ENCODE assay signal across 8 mouse cellular contexts in the genomic region with DNA sequence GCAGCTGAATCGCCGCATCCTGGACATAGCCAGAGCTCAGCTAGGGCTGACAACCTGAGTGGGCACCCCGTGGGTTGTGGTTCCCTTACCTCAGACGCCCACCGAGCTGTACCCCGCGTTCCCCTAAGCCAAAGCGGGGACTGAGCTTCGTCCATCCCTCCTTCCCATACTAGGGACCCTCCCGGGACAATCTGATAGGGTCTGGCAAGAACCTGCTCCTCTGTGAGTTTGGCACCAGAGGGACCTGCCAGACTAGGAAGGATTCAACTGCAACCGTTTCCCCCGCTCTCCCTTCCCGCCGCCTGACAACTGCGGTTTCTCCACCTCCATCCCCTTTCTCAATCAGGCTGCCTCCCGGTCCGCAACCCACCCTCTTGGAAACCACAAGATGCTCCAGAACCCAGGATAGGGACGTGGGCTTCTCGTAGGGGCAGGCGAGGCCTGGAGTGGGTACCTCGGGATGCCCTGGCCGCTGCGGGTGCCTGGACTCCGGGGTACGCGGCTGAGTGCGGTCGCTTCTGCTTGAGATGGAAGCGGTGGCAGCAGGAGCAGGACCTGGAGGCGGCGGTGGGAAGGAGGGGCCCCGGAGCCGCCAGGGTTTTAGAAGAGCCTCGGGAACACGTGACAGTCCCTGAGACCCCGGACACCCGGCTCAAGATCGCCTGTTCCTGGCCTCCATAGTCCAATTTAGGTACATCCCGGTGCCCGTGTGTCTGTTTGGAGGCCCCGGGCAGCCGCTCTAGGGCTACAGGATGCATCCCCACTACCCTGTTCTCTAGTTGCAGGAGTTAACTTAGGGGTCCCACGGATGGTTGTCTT. TPM values are rescaled to one million over a fixed set of nuclear protein-coding genes. Genes with fewer than 3 reads are reported as not detected.
DNase-seq lines count a peak whose midpoint lies in the region; ATAC-seq and TF ChIP-seq lines count a peak whose summit lies in the region.

Gene Npy5r, minus strand, starts transcription at position 618 of the 819 bp plus-strand sequence.

- peak; percentile 83 for ATAC-seq in hindbrain, embryonic 14.5 days (ENCODE audit: low FRiP score)
- no peak for ATAC-seq in liver, embryonic 13.5 days (ENCODE audit: low read depth)
- peak; percentile 69; the same call in 1 of the 2 replicates for ATAC-seq in stomach, embryonic 14.5 days (ENCODE audit: insufficient number of reproducible peaks, insufficient read depth, low FRiP score, low read depth)
- no peak for ATAC-seq in erythroblast, adult 5-6 weeks (replicated peaks; ENCODE audit: low FRiP score, poor library complexity, severe bottlenecking)

- no peak within 1 kb of the TSS for H3K27ac ChIP-seq in kidney, adult 2 months (ENCODE audit: insufficient read depth, low read depth, low read length)
- 0 out of 2 replicates have a peak within 1 kb of the TSS, but pooled peaks have one; percentile 5 for H3K27ac ChIP-seq in hindbrain, embryonic 14.5 days
- no peak within 1 kb of the TSS for H3K27ac ChIP-seq in liver, embryonic 13.5 days
- H3K27ac ChIP-seq in stomach, embryonic 14.5 days (ENCODE audit: low read length), result no peak within 1 kb of the TSS

- no peak for TF ChIP-seq POLR2A in kidney, adult 2 months (IDR thresholded peaks at IDR 0.05; ENCODE audit: low read depth, low read length)

- H3K4me3 ChIP-seq in kidney, adult 2 months (ENCODE audit: insufficient read depth, low read depth, low read length), result peak within 1 kb of the TSS; percentile 12; the same call in 1 of the 2 replicates
- peak within 1 kb of the TSS; percentile 55 for H3K4me3 ChIP-seq in hindbrain, embryonic 14.5 days (replicated peaks; ENCODE audit: low read length)
- 0 out of 2 replicates have a peak within 1 kb of the TSS, but pooled peaks have one; percentile 10 for H3K4me3 ChIP-seq in liver, embryonic 13.5 days (replicated peaks)
- peak within 1 kb of the TSS; percentile 35 for H3K4me3 ChIP-seq in stomach, embryonic 14.5 days (ENCODE audit: low read depth, low read length)

- no peaks in the 10 kb centered on the region for H3K4me1 ChIP-seq in kidney, adult 2 months (ENCODE audit: control insufficient read depth, insufficient read depth, low read length)
- no peaks in the 10 kb centered on the region for H3K4me1 ChIP-seq in hindbrain, embryonic 14.5 days (replicated peaks; ENCODE audit: control insufficient read depth, insufficient read depth, low read length)
- no peaks in the 10 kb centered on the region for H3K4me1 ChIP-seq in liver, embryonic 13.5 days (replicated peaks)
- no peaks in the 10 kb centered on the region for H3K4me1 ChIP-seq in stomach, embryonic 14.5 days (ENCODE audit: control insufficient read depth, insufficient read depth, low read length)

- H3K36me3 ChIP-seq in kidney, adult 2 months (ENCODE audit: control insufficient read depth, insufficient read depth, low read length), result no peaks in the 10 kb centered on the region
- no peaks in the 10 kb centered on the region for H3K36me3 ChIP-seq in hindbrain, embryonic 14.5 days (replicated peaks; ENCODE audit: control insufficient read depth, insufficient read depth)
- H3K36me3 ChIP-seq in liver, embryonic 13.5 days, result no peaks in the 10 kb centered on the region
- no peaks in the 10 kb centered on the region for H3K36me3 ChIP-seq in stomach, embryonic 14.5 days (ENCODE audit: control insufficient read depth, insufficient read depth, low read length)

- no peaks in the 10 kb centered on the region for H3K27me3 ChIP-seq in kidney, adult 2 months (replicated peaks; ENCODE audit: control insufficient read depth, insufficient read depth, low read length)
- no peaks in the 10 kb centered on the region for H3K27me3 ChIP-seq in hindbrain, embryonic 14.5 days (ENCODE audit: control insufficient read depth, insufficient read depth, low read length)
- peaks cover 17% of the 10 kb centered on the region for H3K27me3 ChIP-seq in liver, embryonic 13.5 days
- H3K27me3 ChIP-seq in stomach, embryonic 14.5 days (ENCODE audit: control insufficient read depth, insufficient read depth, low read length), result 0 out of 2 replicates have a peak, but pooled peaks cover 5% of the 10 kb centered on the region

- TF ChIP-seq CTCF in kidney, adult 2 months (conservative IDR thresholded peaks at IDR 0.05; ENCODE audit: insufficient read depth, insufficient read length, low read depth, low read length), result no peak

- H3K9ac ChIP-seq in hindbrain, embryonic 14.5 days, result peak within 1 kb of the TSS; percentile 87
- H3K9ac ChIP-seq in liver, embryonic 13.5 days, result no peak within 1 kb of the TSS
- H3K9ac ChIP-seq in stomach, embryonic 14.5 days (replicated peaks; ENCODE audit: low read depth, low read length), result no peak within 1 kb of the TSS

- DNase-seq in kidney, adult 2 months, result no peak
- DNase-seq in kidney, postnatal 14 days, result no peak
- peak; percentile 59 for DNase-seq in embryo, embryonic 11 days
- peak; percentile 40 for DNase-seq in hindbrain, embryonic 14.5 days (ENCODE audit: low spot score)
- DNase-seq in liver, embryonic 13.5 days, result no peak
- DNase-seq in T-cell, adult 2 months (ENCODE audit: low spot score), result no peak

- H3K9me3 ChIP-seq in hindbrain, embryonic 14.5 days (ENCODE audit: control insufficient read depth, low read length), result no peaks in the 10 kb centered on the region
- no peaks in the 10 kb centered on the region for H3K9me3 ChIP-seq in liver, embryonic 13.5 days (replicated peaks)
- H3K9me3 ChIP-seq in stomach, embryonic 14.5 days (ENCODE audit: control insufficient read depth, low read depth, low read length), result no peaks in the 10 kb centered on the region

- H3K4me2 ChIP-seq in hindbrain, embryonic 14.5 days (replicated peaks), result peak within 1 kb of the TSS; percentile 97
- H3K4me2 ChIP-seq in liver, embryonic 13.5 days, result peak within 1 kb of the TSS; percentile 39; the same call in 1 of the 2 replicates
- H3K4me2 ChIP-seq in stomach, embryonic 14.5 days (replicated peaks; ENCODE audit: low read depth, low read length), result peak within 1 kb of the TSS; percentile 65

- 2% methylated on average over 43 of the region's 43 CpGs for WGBS in kidney, adult 2 months
- WGBS in hindbrain, embryonic 14.5 days, result 2% methylated on average over 42 of the region's 43 CpGs
- 3% methylated on average over 43 of the region's 43 CpGs for WGBS in liver, embryonic 13.5 days (ENCODE audit: insufficient replicate concordance)
- WGBS in stomach, embryonic 14.5 days, result 2% methylated on average over 43 of the region's 43 CpGs

RNA-seq across cellular contexts. Expression of gene Npy5r, which starts in this region (rescaled TPM):
- polyA plus RNA-seq in kidney, adult 2 months (2012; rRNA removed), result 0.16 and 0.28 TPM in 2 replicates
- 1.3 and 2.5 TPM in 2 replicates for polyA plus RNA-seq in hindbrain, embryonic 14.5 days (2014; fragmentation: Nextera tagmentation; extraction: Ambion mirVana)
- not detected in 2 replicates for polyA plus RNA-seq in liver, embryonic 13.5 days (2015; fragmentation: Nextera tagmentation; extraction: Ambion mirVana)
- polyA plus RNA-seq in stomach, embryonic 14.5 days (2014; fragmentation: Nextera tagmentation; extraction: Ambion mirVana), result 0.14 TPM in 1 of 2 replicates, not detected in the other
- total RNA-seq in erythroblast, adult 5-6 weeks (2015; ENCODE audit: low replicate concordance), result not detected in 2 replicates
- total RNA-seq in erythroblast, adult 5-6 weeks (2017; ENCODE audit: low replicate concordance), result not detected in 2 replicates

Comparison
In these comparisons a context has a peak if more than half of its experiments do, and no peak if none do; other contexts are left out.
1. Peak in ATAC-seq, H3K4me3 ChIP-seq and H3K4me2 ChIP-seq in stomach, embryonic 14.5 days; RNA of the gene not detected or under 1 TPM.
2. DNase-seq: peak in embryo, embryonic 11 days (single experiment) and hindbrain, embryonic 14.5 days (single experiment); none in kidney, adult 2 months (single experiment), kidney, postnatal 14 days (single experiment), liver, embryonic 13.5 days (single experiment) and T-cell, adult 2 months (single experiment).
3. H3K4me2 ChIP-seq: peak in every context shown above with its lines; median percentile 97 in hindbrain, embryonic 14.5 days; 65 in stomach, embryonic 14.5 days; 39 in liver, embryonic 13.5 days.
4. Peak in every context shown above with its lines, with median percentiles within 50 percentile points of each other: H3K4me3 ChIP-seq.